Mouse (Mus musculus): ENCODE data around the gene Traf3ip1.

DNA sequence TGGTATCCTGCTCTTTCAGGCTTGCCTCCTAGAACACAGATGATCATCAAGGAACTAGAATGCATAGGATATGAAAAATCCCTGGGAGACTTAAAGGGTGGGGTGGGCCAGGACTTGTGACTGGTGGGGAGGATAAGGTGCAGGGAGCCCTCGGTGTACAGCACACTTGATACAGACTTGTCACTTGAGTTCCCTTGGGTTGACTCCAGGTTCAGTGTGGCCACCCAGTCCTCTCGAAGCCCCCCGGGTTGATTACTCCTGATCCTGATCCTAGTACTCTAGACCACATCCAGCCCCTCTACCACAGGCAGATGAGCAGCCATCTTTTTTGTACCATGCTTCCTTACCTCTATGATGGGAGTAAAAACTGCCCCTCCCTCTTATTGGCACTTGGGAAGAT is 39.5 kb upstream of the Traf3ip1 start:
- no peak for TF ChIP-seq CTCF (IDR thresholded peaks at IDR 0.05; ENCODE audit: low read depth)
- no peak for TF ChIP-seq EP300 (IDR thresholded peaks at IDR 0.05; ENCODE audit: low read depth)
